Mouse (Mus musculus) hindbrain, embryonic 13.5 days (tissue): ENCODE results near the gene Fmod. TPM values are rescaled to one million over a fixed set of nuclear protein-coding genes. Genes with fewer than 3 reads are reported as not detected.

Source experiments
- ATAC-seq: fragments of 200-750 bp; cut with Nextera tagmentation; 2 replicates; pipeline ENCODE4 v1.8.0; 2017; ENCODE audit warnings: moderate TSS enrichment; ENCODE audit not compliant: low FRiP score
- H3K27ac ChIP-seq: fragments of 300-500 bp; sonication (generic); 2 replicates; pipeline ENCODE4 v1.5.1; 2015; ENCODE audit warnings: inconsistent platforms, mild to moderate bottlenecking, moderate library complexity
- H3K27me3 ChIP-seq: fragments of 300-500 bp; sonication (generic); 2 replicates; pipeline ENCODE4 v1.6.1; 2015; ENCODE audit warnings: mild to moderate bottlenecking, inconsistent platforms
- H3K36me3 ChIP-seq: fragments of 300-500 bp; sonication (generic); 2 replicates; pipeline ENCODE4 v1.6.1; 2015; ENCODE audit warnings: mild to moderate bottlenecking, inconsistent platforms
- H3K4me1 ChIP-seq: fragments of 300-500 bp; sonication (generic); replicated peaks from 2 replicates; pipeline ENCODE4 v1.6.1; 2015; ENCODE audit warnings: inconsistent platforms
- H3K4me2 ChIP-seq: fragments of 300-500 bp; sonication (generic); 2 replicates; pipeline ENCODE4 v1.6.1; 2015; ENCODE audit warnings: inconsistent platforms, mild to moderate bottlenecking, moderate library complexity
- H3K4me3 ChIP-seq: fragments of 300-500 bp; sonication (generic); 2 replicates; pipeline ENCODE4 v1.5.1; 2015; ENCODE audit warnings: mild to moderate bottlenecking, inconsistent platforms
- H3K9ac ChIP-seq: fragments of 300-500 bp; sonication (generic); 2 replicates; pipeline ENCODE4 v1.6.1; 2015; ENCODE audit warnings: mild to moderate bottlenecking, inconsistent platforms
- H3K9me3 ChIP-seq: fragments of 300-500 bp; sonication (generic); 2 replicates; pipeline ENCODE4 v1.6.1; 2016; ENCODE audit warnings: inconsistent platforms
- WGBS: fragments of 180-500 bp; shearing (Covaris S2); methylation state at CpG from one replicate; pipeline ENCODE4 v1.1.7; 2015; 5-methylcytosine and 5-hydroxymethylcytosine counted together
- polyA plus RNA-seq: library from polyadenylated mRNA; unstranded; fragments of >200 nt; fragmentation: Nextera tagmentation; extraction: Ambion mirVana; gene quantifications from 2 replicates; pipeline ENCODE4 v1.2.1, GENCODE M21; 2015

Fmod gene
- polyA plus RNA-seq, 1 experiment from 2014 or later, result 7.3 TPM

DNA sequence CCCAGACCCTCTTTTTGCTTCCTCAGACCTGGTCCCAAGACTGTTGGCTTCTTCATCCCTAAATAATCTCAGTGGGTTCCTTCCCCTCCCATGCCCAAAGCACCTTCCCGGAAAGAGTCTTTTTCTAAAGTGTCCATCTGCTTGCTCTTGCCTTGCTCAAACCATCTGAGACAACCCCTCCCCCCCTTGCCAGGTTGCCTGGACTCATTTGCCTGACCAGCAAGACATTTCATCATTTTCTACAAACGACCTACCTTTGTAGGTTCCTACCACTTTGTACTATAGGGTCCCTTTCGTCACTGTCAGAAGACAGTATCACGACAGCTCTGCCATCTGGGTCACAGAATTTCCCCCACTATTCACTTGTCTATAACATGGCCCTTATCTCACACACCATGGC is 43.4 kb downstream of the Fmod start:
- Histone ChIP-seq H3K4me2 (no peak overlapping the region), H3K27me3 (no peaks in the 10 kb centered on the region), H3K27ac (peak overlapping the region; percentile 87; the same call in 1 of the 2 replicates), H3K9me3 (no peaks in the 10 kb centered on the region), H3K36me3 (no peaks in the 10 kb centered on the region), H3K4me3 (no peak overlapping the region), H3K9ac (no peak overlapping the region), H3K4me1 (peaks cover 59% of the 10 kb centered on the region)
- ATAC-seq, result no peak
- 75% methylated on average over 4 of the region's 4 CpGs for WGBS

GRCm38 (mm10) chr1:134080881-134081450 is 43.9 kb downstream of the Fmod start:
- WGBS, result 92% methylated on average over 5 of the region's 5 CpGs
- Histone ChIP-seq H3K4me3 (no peak overlapping the region), H3K27me3 (no peaks in the 10 kb centered on the region), H3K4me1 (peaks cover 58% of the 10 kb centered on the region), H3K9ac (no peak overlapping the region), H3K9me3 (no peaks in the 10 kb centered on the region), H3K36me3 (no peaks in the 10 kb centered on the region), H3K27ac (no peak overlapping the region), H3K4me2 (no peak overlapping the region)
- ATAC-seq, result no peak

DNA sequence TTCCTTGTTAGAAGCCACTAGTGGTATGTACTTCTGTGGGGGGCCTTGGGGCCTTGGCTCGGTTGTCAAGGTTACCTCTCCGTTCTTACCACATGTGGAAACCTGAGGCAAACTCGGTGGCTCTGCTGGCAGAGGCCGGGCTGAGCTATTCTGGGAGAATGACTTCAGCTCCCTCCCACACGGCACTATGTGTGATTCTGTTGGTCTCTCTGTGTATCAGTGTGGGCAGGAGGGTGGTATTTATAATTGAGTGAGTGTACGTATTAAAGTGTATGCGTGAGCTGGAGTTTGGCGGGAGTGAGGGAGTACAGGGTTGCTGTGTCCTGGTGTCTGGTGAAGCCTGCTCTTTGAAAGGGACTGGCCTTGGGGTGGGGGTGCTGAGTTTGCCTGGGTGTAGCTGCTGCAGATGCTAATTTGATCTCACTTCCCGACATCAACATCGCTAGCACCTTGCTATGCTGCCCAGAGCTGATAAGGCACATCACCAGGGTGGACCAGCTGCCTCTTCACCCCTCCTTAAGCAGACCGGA is 46.0 kb downstream of the Fmod start:
- H3K9me3 ChIP-seq, result no peaks in the 10 kb centered on the region
- no peak overlapping the region for H3K27ac ChIP-seq
- no peaks in the 10 kb centered on the region for H3K36me3 ChIP-seq
- no peak for ATAC-seq
- no peak overlapping the region for H3K4me2 ChIP-seq
- peaks cover 52% of the 10 kb centered on the region for H3K4me1 ChIP-seq
- WGBS, result 61% methylated on average over 11 of the region's 11 CpGs
- H3K27me3 ChIP-seq, result no peaks in the 10 kb centered on the region
- no peak overlapping the region for H3K4me3 ChIP-seq
- H3K9ac ChIP-seq, result no peak overlapping the region

DNA sequence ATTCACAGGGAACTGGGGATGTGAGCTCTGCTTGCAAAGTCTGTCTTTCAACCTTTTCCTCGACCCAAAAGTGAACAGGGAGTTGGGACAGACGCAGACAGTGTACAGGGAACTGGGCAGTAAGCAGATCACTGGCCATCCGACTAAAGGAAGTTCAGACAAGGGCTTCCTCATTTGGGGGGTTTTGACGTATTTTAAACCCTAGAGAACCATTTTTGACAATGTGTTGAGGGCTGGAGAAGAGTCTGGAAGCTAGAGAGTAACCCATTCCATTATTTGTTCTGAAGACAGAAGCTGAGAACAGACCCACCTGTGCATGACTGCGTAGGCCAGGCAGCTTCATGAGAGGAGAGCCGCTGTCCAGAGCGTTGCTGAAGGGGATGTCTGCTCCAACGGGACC is 46.6 kb downstream of the Fmod start:
- no peaks in the 10 kb centered on the region for H3K36me3 ChIP-seq
- H3K9me3 ChIP-seq, result no peaks in the 10 kb centered on the region
- H3K9ac ChIP-seq, result no peak overlapping the region
- H3K4me2 ChIP-seq, result no peak overlapping the region
- H3K4me1 ChIP-seq, result peaks cover 47% of the 10 kb centered on the region
- H3K27me3 ChIP-seq, result no peaks in the 10 kb centered on the region
- H3K4me3 ChIP-seq, result no peak overlapping the region
- no peak for ATAC-seq
- 82% methylated on average over 8 of the region's 8 CpGs for WGBS
- H3K27ac ChIP-seq, result no peak overlapping the region

DNA sequence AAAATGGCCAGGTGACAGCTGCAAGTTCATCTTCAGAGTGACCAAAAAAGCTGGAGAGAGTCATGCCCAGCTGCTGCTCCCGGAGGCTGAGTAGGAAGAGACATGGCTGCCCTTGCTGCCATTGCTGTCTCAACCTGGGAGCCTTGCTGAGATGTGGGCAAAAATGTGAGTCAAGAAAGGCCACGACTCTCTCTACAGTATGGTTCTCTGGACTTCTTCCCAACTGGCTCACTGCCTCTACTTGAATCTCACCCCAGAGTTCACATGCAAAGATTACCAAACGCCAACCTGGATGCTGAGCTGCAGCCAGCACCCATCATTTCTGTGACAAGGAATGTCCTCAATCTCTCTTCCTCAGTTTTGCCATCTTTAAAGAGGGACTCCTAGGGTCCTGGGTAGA is 47.1 kb downstream of the Fmod start:
- no peak overlapping the region for H3K27ac ChIP-seq
- no peak for ATAC-seq
- no peaks in the 10 kb centered on the region for H3K36me3 ChIP-seq
- H3K4me2 ChIP-seq, result no peak overlapping the region
- no peak overlapping the region for H3K4me3 ChIP-seq
- H3K27me3 ChIP-seq, result no peaks in the 10 kb centered on the region
- no peaks in the 10 kb centered on the region for H3K9me3 ChIP-seq
- H3K9ac ChIP-seq, result no peak overlapping the region
- WGBS, result 91% methylated on average over 3 of the region's 3 CpGs
- H3K4me1 ChIP-seq, result peaks cover 47% of the 10 kb centered on the region

DNA sequence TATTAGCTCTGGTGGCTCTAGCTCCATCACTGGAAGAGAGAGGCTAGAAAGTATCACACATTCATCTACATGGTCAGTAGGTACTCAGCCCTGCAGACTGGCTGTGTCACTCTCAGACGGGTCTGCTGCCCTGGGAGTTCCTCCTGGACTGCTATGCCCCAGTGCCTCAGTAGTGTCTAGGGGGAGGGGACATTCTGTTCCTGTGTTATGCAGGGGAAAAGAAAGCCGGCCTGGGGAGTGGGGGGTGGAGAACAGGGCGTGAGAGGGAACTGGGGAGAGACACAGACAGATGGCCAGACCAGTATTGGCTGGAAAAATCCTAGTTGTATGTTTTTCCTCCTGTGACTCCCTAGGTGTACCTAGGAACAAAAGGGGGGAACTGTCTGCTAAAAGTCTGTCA is 49.0 kb downstream of the Fmod start:
- H3K36me3 ChIP-seq, result no peaks in the 10 kb centered on the region
- no peaks in the 10 kb centered on the region for H3K27me3 ChIP-seq
- H3K9ac ChIP-seq, result peak overlapping the region; percentile 40; the same call in 1 of the 2 replicates
- no peaks in the 10 kb centered on the region for H3K9me3 ChIP-seq
- no peak overlapping the region for H3K4me2 ChIP-seq
- H3K27ac ChIP-seq, result no peak overlapping the region
- ATAC-seq, result no peak
- WGBS, result 5% methylated on average over 3 of the region's 3 CpGs
- H3K4me1 ChIP-seq, result peaks cover 32% of the 10 kb centered on the region
- H3K4me3 ChIP-seq, result no peak overlapping the region

GRCm38 (mm10) chr1:134086811-134087398 is 49.9 kb downstream of the Fmod start:
- no peaks in the 10 kb centered on the region for H3K36me3 ChIP-seq
- peaks cover 32% of the 10 kb centered on the region for H3K4me1 ChIP-seq
- H3K4me3 ChIP-seq, result no peak overlapping the region
- H3K27ac ChIP-seq, result no peak overlapping the region; the same call in 1 of the 2 replicates
- 0 out of 2 replicates have a peak overlapping the region, but pooled peaks have one; percentile 11 for H3K4me2 ChIP-seq
- H3K9ac ChIP-seq, result peak overlapping the region; percentile 40; the same call in 1 of the 2 replicates
- WGBS, result 53% methylated on average over 16 of the region's 16 CpGs
- 0 out of 2 replicates have a peak, but pooled peaks cover 4% of the 10 kb centered on the region for H3K27me3 ChIP-seq
- no peaks in the 10 kb centered on the region for H3K9me3 ChIP-seq
- peak; percentile 30; the same call in 1 of the 2 replicates for ATAC-seq

DNA sequence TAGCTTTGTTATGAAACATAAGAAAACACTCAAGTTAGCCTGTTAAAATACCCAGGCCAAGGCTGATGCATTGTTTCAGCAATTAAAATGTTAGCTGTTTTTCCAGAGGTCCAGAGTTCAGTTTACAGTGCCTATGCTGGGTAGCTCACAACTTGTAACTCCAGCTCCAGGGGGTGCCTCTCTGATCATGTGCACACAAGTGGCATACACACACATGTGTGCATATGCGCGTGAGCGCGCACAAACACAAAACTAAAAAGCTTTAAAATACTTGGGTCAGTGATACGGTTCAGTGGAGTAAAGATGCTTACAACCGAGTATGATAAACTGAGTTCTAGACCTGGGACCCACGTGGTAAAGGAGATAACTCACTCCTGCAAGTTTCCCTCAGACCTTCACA is 52.0 kb downstream of the Fmod start:
- no peak overlapping the region for H3K4me2 ChIP-seq
- no peak overlapping the region for H3K27ac ChIP-seq
- no peaks in the 10 kb centered on the region for H3K36me3 ChIP-seq
- peaks cover 43% of the 10 kb centered on the region for H3K4me1 ChIP-seq
- no peak overlapping the region for H3K9ac ChIP-seq
- no peaks in the 10 kb centered on the region for H3K9me3 ChIP-seq
- WGBS, result 87% methylated on average over 7 of the region's 7 CpGs
- 0 out of 2 replicates have a peak, but pooled peaks cover 4% of the 10 kb centered on the region for H3K27me3 ChIP-seq
- no peak for ATAC-seq
- H3K4me3 ChIP-seq, result no peak overlapping the region

GRCm38 (mm10) chr1:134091851-134092250 is 54.8 kb downstream of the Fmod start:
- no peaks in the 10 kb centered on the region for H3K9me3 ChIP-seq
- H3K9ac ChIP-seq, result no peak overlapping the region
- no peak overlapping the region for H3K4me2 ChIP-seq
- no peak overlapping the region for H3K4me3 ChIP-seq
- H3K36me3 ChIP-seq, result no peaks in the 10 kb centered on the region
- ATAC-seq, result no peak
- H3K27me3 ChIP-seq, result 0 out of 2 replicates have a peak, but pooled peaks cover 4% of the 10 kb centered on the region
- WGBS, result 86% methylated on average over 3 of the region's 3 CpGs
- H3K4me1 ChIP-seq, result peaks cover 52% of the 10 kb centered on the region
- H3K27ac ChIP-seq, result no peak overlapping the region

DNA sequence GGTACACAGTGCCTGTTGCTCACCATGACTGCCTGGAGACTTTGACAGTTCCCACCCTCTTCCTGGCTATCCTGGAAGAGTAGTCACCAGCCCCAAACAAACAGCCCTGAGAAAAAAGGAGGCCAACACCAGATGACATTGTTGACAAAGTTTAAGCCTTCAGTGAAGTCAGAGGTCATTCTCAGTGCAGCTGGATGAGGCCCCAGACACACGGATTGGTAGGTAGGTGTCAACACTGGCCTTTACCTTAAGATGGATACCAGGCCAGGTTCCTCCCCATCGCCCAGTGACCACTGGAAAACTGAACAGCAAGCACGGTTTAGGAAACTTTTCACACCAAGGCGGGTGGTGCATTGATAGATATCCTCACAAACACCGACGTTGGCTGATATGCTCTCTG is 55.3 kb downstream of the Fmod start:
- Histone ChIP-seq H3K36me3 (no peaks in the 10 kb centered on the region), H3K4me3 (peak overlapping the region; percentile 47), H3K9ac (peak overlapping the region; percentile 81), H3K27ac (peak overlapping the region; percentile 85), H3K27me3 (0 out of 2 replicates have a peak, but pooled peaks cover 4% of the 10 kb centered on the region), H3K4me1 (peaks cover 53% of the 10 kb centered on the region), H3K9me3 (no peaks in the 10 kb centered on the region), H3K4me2 (peak overlapping the region; percentile 81)
- no peak for ATAC-seq
- 37% methylated on average over 6 of the region's 6 CpGs for WGBS

- 3% methylated on average over 43 of the region's 43 CpGs for WGBS
- H3K36me3 ChIP-seq, result no peaks in the 10 kb centered on the region
- H3K9me3 ChIP-seq, result no peaks in the 10 kb centered on the region
- H3K9ac ChIP-seq, result peak overlapping the region; percentile 81
- H3K27ac ChIP-seq, result peak overlapping the region; percentile 85
- peak; percentile 80 for ATAC-seq
- peak overlapping the region; percentile 81 for H3K4me2 ChIP-seq
- peak overlapping the region; percentile 47 for H3K4me3 ChIP-seq
- H3K4me1 ChIP-seq, result peaks cover 60% of the 10 kb centered on the region
- 0 out of 2 replicates have a peak, but pooled peaks cover 4% of the 10 kb centered on the region for H3K27me3 ChIP-seq
These were observed 56.1 kb downstream of the Fmod start for GRCm38 (mm10) chr1:134092852-134093770.
